Mouse (Mus musculus) small intestine, adult 2 months (tissue): ENCODE measurements at regions not wholly inside any gene's neighbourhood (a gene's known extent, or its start where the extent isn't known, plus 50 kb on each side); places are given as distances from the start of the nearest gene placed in this dataset.

Experiments used
- H3K27ac ChIP-seq: fragments of 200-500 bp; 2 replicates; pipeline ENCODE4 v1.5.1; 2012; ENCODE audit warnings: low read depth, low read length, control low read depth, inconsistent platforms; ENCODE audit not compliant: insufficient read depth
- H3K27me3 ChIP-seq: fragments of 200-500 bp; 2 replicates; pipeline ENCODE4 v1.6.1; 2012; ENCODE audit warnings: mild to moderate bottlenecking, moderate library complexity, low read length, inconsistent platforms; ENCODE audit not compliant: control insufficient read depth, insufficient read depth
- H3K36me3 ChIP-seq: fragments of 200-500 bp; 2 replicates; pipeline ENCODE4 v1.6.1; 2012; ENCODE audit warnings: mild to moderate bottlenecking, low read length, control low read depth, inconsistent platforms; ENCODE audit not compliant: control insufficient read depth, insufficient read depth
- H3K4me1 ChIP-seq: fragments of 200-500 bp; 2 replicates; pipeline ENCODE4 v1.6.1; 2012; ENCODE audit warnings: low read length, inconsistent platforms, mixed read lengths; ENCODE audit not compliant: control insufficient read depth, insufficient read depth, insufficient read length
- H3K4me3 ChIP-seq: fragments of 200-500 bp; 2 replicates; pipeline ENCODE4 v1.5.1; 2012; ENCODE audit warnings: low read depth, mild to moderate bottlenecking, control low read depth, inconsistent platforms, low read length, moderate library complexity
- CTCF ChIP-seq: fragments of 200-500 bp; IDR thresholded peaks from 2 replicates; pipeline ENCODE4 v1.5.1; 2012; ENCODE audit warnings: low read depth, mild to moderate bottlenecking, control low read depth, inconsistent platforms, low read length, moderate library complexity, mixed read lengths; ENCODE audit not compliant: insufficient replicate concordance, insufficient read length; ENCODE audit errors: extremely low read depth
- POLR2A ChIP-seq: fragments of 200-500 bp; IDR thresholded peaks from 2 replicates; pipeline ENCODE4 v1.6.1; 2012; ENCODE audit warnings: low read depth, mild to moderate bottlenecking, control low read depth, inconsistent platforms, low read length, moderate library complexity
- WGBS: fragments of 180-500 bp; shearing (Covaris S2); methylation state at CpG from one replicate; pipeline ENCODE4 v1.1.7; 2018; 5-methylcytosine and 5-hydroxymethylcytosine counted together

GRCm38 (mm10) chr12:25203371-25204067 is 106.6 kb upstream of the Id2 start:
- Histone ChIP-seq H3K27ac (no peak overlapping the region), H3K27me3 (no peaks in the 10 kb centered on the region), H3K36me3 (no peaks in the 10 kb centered on the region), H3K4me3 (no peak overlapping the region), H3K4me1 (no peaks in the 10 kb centered on the region)
- 84% methylated on average over 10 of the region's 10 CpGs for WGBS
- no peak for TF ChIP-seq CTCF
- TF ChIP-seq POLR2A, result no peak

DNA sequence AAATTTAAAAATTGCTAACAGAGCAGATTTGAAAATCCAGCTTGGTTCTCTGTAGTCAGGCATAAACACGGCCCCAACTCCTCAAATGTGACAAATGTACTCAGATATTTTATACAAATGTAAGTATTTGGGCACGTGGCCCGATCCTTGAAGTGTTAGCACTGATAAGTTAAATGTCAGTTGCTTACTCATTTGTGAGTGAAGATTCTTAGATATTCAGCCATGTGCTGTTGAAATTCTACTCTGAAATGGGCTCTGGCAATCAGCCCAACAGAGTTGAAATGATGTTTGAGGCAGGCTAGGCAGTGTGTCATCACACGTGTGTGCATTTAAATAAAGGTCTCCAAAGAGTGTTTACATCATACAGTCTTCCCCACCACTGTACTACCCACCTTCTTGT is 103.2 kb upstream of the Id2 start:
- 82% methylated on average over 4 of the region's 4 CpGs for WGBS
- no peaks in the 10 kb centered on the region for H3K36me3 ChIP-seq
- H3K4me3 ChIP-seq, result no peak overlapping the region
- no peaks in the 10 kb centered on the region for H3K27me3 ChIP-seq
- no peak for TF ChIP-seq CTCF
- no peak for TF ChIP-seq POLR2A
- no peaks in the 10 kb centered on the region; the same call in 1 of the 2 replicates for H3K4me1 ChIP-seq
- no peak overlapping the region for H3K27ac ChIP-seq

- no peaks in the 10 kb centered on the region for H3K36me3 ChIP-seq
- 56% methylated on average over 3 of the region's 4 CpGs for WGBS
- H3K27ac ChIP-seq, result no peak overlapping the region
- peaks cover 3% of the 10 kb centered on the region for H3K4me1 ChIP-seq
- TF ChIP-seq CTCF, result no peak
- no peak for TF ChIP-seq POLR2A
- no peaks in the 10 kb centered on the region for H3K27me3 ChIP-seq
- H3K4me3 ChIP-seq, result no peak overlapping the region
Observed at GRCm38 (mm10) chr12:25197757-25198156, 100.8 kb upstream of the Id2 start.

DNA sequence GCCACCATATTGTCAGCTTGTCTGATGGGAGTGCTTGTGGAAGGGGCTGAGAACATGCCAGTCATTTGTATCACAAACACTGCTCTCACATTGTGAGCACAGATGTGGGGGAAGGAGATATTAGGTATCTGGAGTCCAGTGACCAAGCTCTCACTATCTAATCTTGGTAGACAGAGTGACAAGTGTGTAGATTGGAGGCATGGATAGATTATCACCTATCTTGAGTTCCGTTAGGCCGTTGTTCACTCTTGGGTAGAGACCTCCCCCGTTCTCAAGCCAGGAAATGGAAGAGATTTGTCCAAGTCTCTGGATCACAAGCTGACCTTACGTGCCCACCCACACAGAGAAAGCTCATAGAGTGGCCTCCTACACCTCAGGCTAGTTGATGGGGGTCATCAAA is 99.1 kb upstream of the Id2 start:
- 83% methylated on average over 4 of the region's 4 CpGs for WGBS
- Histone ChIP-seq H3K36me3 (no peaks in the 10 kb centered on the region), H3K4me1 (peaks cover 3% of the 10 kb centered on the region), H3K4me3 (no peak overlapping the region), H3K27me3 (no peaks in the 10 kb centered on the region), H3K27ac (no peak overlapping the region)
- TF ChIP-seq CTCF (no peak), POLR2A (no peak)

- no peak overlapping the region for H3K27ac ChIP-seq
- TF ChIP-seq CTCF, result no peak
- TF ChIP-seq POLR2A, result no peak
Observed at GRCm38 (mm10) chr12:25192216-25192615, 95.3 kb upstream of the Id2 start.

GRCm38 (mm10) chr12:25190360-25190759 is 93.4 kb upstream of the Id2 start:
- 11% methylated on average over 6 of the region's 6 CpGs for WGBS
- TF ChIP-seq CTCF, result no peak
- TF ChIP-seq POLR2A, result 0 out of 2 replicates have a peak, but pooled peaks have one; percentile 27
- Histone ChIP-seq H3K4me1 (peaks cover 17% of the 10 kb centered on the region), H3K27me3 (no peaks in the 10 kb centered on the region), H3K27ac (peak overlapping the region; percentile 68), H3K36me3 (no peaks in the 10 kb centered on the region), H3K4me3 (no peak overlapping the region; the same call in 1 of the 2 replicates)

More at GRCm38 (mm10) chr12:25192216-25192615, 95.3 kb upstream of the Id2 start:
- Histone ChIP-seq H3K36me3 (no peaks in the 10 kb centered on the region), H3K27me3 (no peaks in the 10 kb centered on the region), H3K4me1 (peaks cover 17% of the 10 kb centered on the region), H3K4me3 (no peak overlapping the region)
- 93% methylated on average over 6 of the region's 6 CpGs for WGBS

GRCm38 (mm10) chr12:25189174-25189761 is 92.3 kb upstream of the Id2 start:
- Histone ChIP-seq H3K4me3 (peak overlapping the region; percentile 18), H3K36me3 (no peaks in the 10 kb centered on the region), H3K27ac (peak overlapping the region; percentile 68), H3K4me1 (peaks cover 14% of the 10 kb centered on the region), H3K27me3 (no peaks in the 10 kb centered on the region)
- TF ChIP-seq CTCF (no peak), POLR2A (no peak)
- WGBS, result 33% methylated on average over 16 of the region's 16 CpGs
